Mouse (Mus musculus) gastrocnemius, adult 8-10 months (tissue): Measurements from ENCODE around the gene Herc3. TPM values are rescaled to one million over a fixed set of nuclear protein-coding genes. Genes with fewer than 3 reads are reported as not detected.

Experiments
- DNase-seq, 2 experiments: peaks; one replicate each; pipeline ENCODE4 v3.0.0; 2022; ENCODE audit warnings: low spot score in 2 of 2
- total RNA-seq, 4 experiments: library from RNA; stranded (reverse); gene quantifications; 2 replicates each; pipeline ENCODE4 v1.2.4; 2022

The Herc3 gene
- total RNA-seq, 4 experiments from 2014 or later, result 20.6 to 60.0 (median 34.2) TPM

DNA sequence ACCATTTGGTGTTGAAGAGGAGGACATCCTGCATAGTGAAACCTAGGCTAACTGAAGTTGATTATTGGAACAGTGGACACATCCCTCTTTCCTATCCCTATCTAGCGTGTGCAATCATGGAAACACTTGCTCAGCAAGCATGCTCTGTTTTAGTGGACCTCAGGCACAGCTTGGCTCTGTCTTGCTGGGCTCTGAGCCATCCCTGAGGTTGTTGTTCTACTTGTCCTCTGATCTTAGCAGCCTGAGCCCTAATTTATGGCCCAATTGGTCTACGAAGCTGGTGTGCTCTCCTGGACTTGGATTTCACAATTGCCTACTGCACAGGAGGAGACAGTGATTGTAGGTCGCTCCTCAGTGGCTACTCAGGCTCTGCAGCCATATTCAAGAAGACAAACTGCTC lies 137.0 kb downstream of the Herc3 start:
- peak in 1 of 2 experiments; percentile 13 for DNase-seq

Other genes starting within 250 kb of the Herc3 start
- 10 to 100 TPM; 13.6 to 16.8 (median 14.9) TPM for gene Abcg2, start 246.9 kb upstream of the Herc3 start, total RNA-seq
- under 1 TPM in 3 of 4 experiments, not detected in 1; 0.17 to 0.40 (median 0.34) TPM for gene Nap1l5, start 75.6 kb downstream of the Herc3 start, total RNA-seq
- 10 to 100 TPM in 3 of 4 experiments, 1 to 10 TPM in 1; 6.1 to 13.4 (median 11.9) TPM for gene Fam13a, start 193.1 kb downstream of the Herc3 start, total RNA-seq